Mouse (Mus musculus): ENCODE results near the gene Pigc. TPM values are rescaled to one million over a fixed set of nuclear protein-coding genes. Genes with fewer than 3 reads are reported as not detected.

Pigc gene
- total RNA-seq, 2 experiments from 2014 or later, result 13.2 to 13.6 TPM

DNA sequence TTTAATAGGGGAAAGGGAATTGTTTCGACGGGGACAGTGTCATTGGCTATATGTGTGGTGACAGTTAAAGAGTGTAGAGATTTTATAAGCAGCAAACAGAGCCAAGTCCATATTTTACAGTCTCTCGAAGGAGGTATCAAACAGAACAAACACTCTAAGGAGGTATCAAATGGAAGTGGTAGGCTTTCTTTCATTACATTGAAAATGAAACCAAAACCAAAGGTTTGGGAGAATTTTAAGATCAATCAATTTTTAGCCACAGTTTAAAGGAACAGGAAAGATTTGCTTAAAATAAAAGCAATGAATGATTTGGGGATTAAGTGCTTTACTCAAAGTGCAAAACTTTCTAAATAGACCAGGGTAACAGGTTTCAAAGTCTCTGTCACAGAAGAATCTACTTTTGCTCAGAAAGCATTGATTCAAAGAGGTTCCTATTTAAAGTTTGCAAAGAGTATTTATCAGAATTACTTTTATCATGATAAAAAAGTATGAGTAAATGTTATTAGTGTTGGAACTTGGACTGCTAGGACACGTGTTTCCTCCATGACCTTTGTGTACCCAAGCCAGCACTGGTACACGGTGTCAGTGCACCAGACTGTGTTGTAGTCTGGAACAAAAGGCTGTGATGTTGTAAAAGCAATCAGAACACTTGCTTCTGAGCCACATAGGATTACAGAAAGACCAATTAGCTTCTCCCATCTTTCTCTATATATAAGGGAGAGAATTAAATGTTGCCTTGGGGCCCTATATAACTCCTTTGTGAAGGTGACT is 17.8 kb upstream of the Pigc start:
- H3K27ac ChIP-seq, result no peak overlapping the region
- H3K4me3 ChIP-seq, result no peak overlapping the region
- intact Hi-C loops (cut with DNase I), result no loop called here
- TF ChIP-seq CTCF (IDR thresholded peaks at IDR 0.05), result no peak
- DNase-seq (ENCODE audit: extremely low spot score in 1 of 2, low spot score in 2 of 2), result no peak

DNA sequence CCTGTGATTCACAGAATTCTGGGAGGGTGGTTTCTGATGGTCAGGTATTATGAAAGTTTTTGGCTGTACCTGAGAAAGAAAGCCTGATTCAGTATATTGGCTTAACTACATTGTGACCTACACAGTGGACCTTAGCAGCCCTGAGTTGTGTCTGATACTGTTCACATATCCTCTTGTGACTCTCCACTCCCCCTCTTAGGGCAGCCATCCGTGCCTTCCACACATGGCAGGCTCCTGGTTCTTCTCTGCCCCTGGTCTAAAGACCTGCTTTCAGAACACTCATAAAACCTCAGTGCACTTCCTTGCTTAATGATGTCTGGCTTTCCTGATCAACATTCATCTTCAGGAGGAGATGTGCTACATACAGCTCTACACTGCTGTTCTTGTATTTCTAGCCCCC is 16.4 kb upstream of the Pigc start:
- Histone ChIP-seq H3K27ac (no peak overlapping the region), H3K4me3 (no peak overlapping the region)
- no peak for TF ChIP-seq CTCF (IDR thresholded peaks at IDR 0.05)
- intact Hi-C loops (cut with DNase I), result no loop called here
- DNase-seq (ENCODE audit: extremely low spot score in 1 of 2, low spot score in 2 of 2), result no peak

DNA sequence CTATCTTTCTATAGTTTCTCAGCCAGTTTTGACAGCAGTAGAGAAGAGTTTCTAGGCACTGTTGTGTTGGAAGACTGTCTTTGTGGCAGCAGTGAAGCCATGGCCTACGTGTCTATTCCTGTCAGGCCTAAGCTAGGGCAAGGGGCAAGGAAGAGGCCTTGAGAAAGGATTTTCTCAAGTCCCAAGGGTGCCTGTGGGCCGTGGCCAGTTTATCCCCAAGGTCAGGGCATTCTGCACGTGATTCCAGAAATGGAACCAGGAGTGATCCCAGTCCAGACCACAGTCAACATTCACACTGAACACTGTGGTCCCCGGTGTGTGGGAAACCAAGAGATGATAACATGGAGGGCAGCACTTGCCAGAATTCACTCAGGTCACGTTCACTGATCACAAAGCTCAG is 13.1 kb upstream of the Pigc start:
- TF ChIP-seq CTCF (IDR thresholded peaks at IDR 0.05), result no peak
- H3K27ac ChIP-seq, result no peak overlapping the region
- H3K4me3 ChIP-seq, result no peak overlapping the region
- no peak for DNase-seq (ENCODE audit: extremely low spot score in 1 of 2, low spot score in 2 of 2)
- intact Hi-C loops (cut with DNase I), result no loop called here

DNA sequence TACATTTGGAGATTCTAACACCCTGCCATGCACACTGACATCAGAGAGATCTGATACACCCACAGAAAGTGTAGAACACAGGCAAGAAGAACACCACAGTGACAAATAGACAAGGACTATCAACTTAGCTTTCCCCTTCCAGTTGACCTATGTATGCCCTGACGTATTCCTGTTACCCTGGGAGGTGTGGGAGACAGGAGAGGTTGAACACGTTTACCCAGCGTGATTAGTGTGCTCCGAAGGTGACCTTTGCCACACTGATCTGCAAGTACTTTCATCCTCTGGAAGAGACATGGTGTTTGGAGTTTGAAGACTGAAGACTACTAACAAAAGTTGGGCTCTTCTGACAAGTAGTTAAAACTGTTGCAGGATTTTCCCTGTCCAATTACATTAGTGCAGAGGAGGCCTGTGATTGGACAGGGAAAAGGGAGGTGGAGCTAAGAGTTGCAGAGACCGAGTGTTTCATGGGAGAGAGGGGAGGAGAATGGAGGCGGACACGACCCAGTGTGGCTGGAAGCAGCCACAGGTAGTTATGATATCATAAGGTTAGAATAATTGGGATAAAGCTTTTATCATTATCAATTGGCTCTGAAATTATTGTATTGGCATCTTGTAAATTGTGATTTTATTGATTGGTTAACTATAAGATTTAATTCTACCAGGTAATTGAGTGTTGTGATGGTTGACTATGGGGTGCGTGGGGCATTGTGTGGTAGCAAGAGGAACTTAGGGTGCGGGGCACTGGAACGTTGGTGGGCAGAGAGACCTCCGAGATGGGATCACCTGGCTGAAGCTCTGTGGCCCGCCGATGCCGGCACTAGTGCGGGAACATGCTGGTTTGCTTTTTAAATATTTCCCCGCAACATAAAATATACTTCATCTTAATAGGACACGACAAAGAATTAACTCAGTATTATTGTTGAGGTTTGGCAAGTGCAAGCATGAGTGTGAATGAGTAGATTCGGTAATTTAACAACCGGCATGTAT is 10.7 kb upstream of the Pigc start:
- no peak overlapping the region for H3K4me3 ChIP-seq
- DNase-seq (ENCODE audit: extremely low spot score in 1 of 2, low spot score in 2 of 2), result no peak
- intact Hi-C loops (cut with DNase I), result no loop called here
- no peak overlapping the region for H3K27ac ChIP-seq
- no peak for TF ChIP-seq CTCF (IDR thresholded peaks at IDR 0.05)

DNA sequence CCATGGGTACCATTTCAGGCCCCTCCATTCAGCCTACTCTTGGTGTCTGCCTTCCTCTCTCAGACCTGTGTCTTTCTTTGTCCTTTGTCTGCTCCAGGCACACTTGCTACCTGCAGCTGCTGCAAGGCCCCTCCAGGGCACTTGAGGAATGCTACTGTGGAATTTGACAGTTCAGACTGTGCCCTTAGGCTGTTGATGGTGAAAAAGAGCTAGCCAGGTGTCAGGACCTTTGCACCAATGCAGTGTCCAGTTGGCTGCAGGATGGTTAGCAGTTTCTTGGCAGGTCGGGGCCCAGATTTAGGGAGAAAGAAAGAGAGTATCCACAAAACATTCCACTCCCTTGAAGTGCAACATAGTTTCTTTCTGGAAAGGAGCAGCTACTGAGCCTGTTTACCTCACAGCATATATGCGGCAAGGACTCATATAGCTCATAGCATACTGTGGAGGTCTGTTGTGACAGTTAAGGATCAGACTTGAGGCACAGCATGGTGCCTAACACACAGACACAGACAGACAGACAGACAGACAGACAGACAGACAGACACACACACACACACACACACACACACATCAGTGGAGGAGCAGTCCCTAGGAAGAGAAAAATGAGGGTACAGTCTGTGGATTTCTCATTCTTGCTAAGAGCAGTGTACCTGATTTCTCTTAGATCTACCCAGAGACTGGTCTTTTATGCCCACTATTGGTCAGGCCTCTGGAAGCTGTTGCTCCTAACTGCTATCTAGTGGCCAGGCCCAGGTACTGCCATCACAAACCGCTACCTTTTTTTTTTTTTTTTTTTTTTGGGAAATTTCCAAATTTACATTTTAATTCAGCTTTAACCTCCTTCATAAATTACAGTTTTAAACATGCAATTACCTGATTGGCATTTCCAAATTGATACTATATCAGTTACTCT is 6.3 kb upstream of the Pigc start:
- no peak overlapping the region for H3K4me3 ChIP-seq
- peak; percentile 65 for TF ChIP-seq CTCF (IDR thresholded peaks at IDR 0.05)
- H3K27ac ChIP-seq, result no peak overlapping the region
- no peak for DNase-seq (ENCODE audit: extremely low spot score in 1 of 2, low spot score in 2 of 2)
- intact Hi-C loops (cut with DNase I), result no loop called here

DNA sequence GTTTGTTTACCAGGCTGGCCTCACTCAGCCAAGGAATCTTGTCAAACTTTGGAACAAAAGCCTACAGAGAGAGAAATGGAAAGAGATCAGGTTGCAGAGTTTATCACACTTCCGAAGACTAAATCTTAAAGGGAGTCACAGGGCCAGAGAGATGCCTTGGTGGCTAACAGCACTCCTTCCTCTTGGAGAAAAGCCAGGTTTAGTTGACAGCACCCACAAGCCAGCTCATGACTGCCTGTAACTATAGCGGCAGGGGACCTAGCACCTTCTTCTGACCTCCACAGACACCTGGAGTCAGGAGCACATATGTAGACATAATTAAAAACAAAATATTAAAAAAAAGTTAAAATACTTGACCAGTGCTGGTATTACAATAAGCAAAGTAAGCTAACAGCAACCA is 1.1 kb upstream of the Pigc start:
- intact Hi-C loops (cut with DNase I), result loop anchor here (2.0 kb wide), 1 partner anchor 91 kb away; the partner anchor contains the start of gene Suco
- TF ChIP-seq CTCF (IDR thresholded peaks at IDR 0.05), result no peak
- no peak overlapping the region for H3K4me3 ChIP-seq
- no peak overlapping the region for H3K27ac ChIP-seq
- DNase-seq (ENCODE audit: extremely low spot score in 1 of 2, low spot score in 2 of 2), result no peak

DNA sequence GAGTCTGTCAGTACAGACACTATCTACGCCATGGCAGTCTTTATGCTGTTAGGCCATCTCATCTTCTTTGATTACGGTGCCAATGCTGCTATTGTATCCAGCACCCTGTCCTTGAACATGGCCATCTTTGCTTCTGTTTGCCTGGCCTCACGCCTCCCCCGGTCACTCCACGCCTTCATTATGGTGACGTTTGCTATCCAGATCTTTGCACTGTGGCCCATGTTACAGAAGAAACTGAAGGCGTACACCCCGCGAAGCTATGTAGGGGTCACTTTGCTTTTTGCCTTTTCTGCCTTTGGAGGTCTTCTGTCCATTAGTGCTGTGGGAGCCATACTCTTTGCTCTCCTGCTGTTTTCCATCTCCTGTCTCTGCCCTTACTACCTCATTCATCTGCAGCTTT is 1.9 kb downstream of the Pigc start:
- Histone ChIP-seq H3K4me3 (no peak overlapping the region), H3K27ac (no peak overlapping the region)
- intact Hi-C loops (cut with DNase I), result loop anchor here (10.0 kb wide), 2 partner anchors 574 to 694 kb away; partner anchors contain the start of gene Mettl13
- no peak for TF ChIP-seq CTCF (IDR thresholded peaks at IDR 0.05)
- DNase-seq (ENCODE audit: extremely low spot score in 1 of 2, low spot score in 2 of 2), result no peak

DNA sequence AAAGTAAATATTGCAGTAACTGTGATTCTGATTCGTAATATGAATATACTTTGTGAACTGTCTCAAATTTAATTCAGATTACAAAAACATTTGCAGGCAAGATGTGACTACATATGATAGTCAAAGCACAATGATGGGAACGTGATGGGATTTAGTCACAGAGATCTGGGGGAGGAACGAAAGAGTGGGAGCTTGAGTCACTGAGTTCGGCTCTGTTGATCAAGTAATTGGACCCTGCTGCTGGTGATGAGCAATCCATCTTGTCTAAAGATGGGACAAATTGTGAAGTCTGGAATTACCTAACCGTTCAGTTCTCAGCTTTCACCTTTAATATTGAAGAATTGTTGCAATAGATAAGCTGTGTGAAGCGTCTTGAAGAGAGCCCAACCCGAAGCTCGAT is 3.2 kb downstream of the Pigc start:
- DNase-seq (ENCODE audit: extremely low spot score in 1 of 2, low spot score in 2 of 2), result no peak
- no peak for TF ChIP-seq CTCF (IDR thresholded peaks at IDR 0.05)
- Histone ChIP-seq H3K27ac (no peak overlapping the region), H3K4me3 (no peak overlapping the region)
- intact Hi-C loops (cut with DNase I), result loop anchor here (10.0 kb wide), 2 partner anchors 573 to 693 kb away; partner anchors contain the start of gene Mettl13

DNA sequence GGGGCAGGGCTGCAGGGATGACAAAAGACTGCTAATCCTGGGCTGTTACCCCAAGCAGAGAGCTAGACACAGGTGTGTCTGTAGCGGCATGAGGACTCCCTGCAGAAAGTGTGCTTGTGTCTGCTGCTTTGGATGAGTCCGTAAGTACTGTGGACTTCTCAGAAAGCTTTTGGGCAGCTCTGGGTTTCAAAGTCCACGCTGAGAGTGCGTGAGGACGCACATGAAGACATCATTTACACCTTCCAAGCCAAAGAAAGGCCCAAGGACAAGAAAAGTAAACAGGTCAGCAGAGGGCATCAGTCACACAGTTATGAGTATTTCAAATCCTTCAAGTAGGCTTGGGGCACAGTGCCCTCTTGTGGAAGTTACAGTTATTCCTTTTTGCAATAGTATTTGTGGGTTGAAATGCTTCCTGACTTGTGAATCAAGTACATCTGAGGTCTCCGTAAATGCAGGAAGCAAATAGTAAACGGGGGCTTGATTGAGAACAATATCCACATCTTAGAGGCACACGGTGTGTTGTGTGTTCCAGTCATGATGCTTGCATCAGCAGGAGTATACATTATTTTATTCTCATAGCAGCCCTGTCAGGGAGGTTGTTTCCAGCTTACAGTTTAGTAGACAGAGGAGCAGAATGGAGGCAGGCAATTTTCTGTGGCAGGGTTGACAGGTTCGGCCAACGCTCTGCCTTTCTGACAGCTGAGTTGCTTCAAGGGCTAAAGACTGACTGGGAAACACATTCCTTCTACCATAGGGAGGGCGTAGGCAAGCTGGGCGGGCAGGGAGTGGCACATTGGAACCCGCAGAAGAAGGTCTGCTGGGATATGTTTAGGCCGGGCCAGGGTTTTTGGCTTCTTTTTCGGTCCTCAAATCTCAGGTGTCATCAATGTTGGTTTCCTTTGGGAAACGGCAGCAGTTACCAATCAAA is 7.5 kb downstream of the Pigc start:
- DNase-seq (ENCODE audit: extremely low spot score in 1 of 2, low spot score in 2 of 2), result peak; percentile 71 to 74
- intact Hi-C loops (cut with DNase I), result loop anchor here (2.0 to 10.0 kb wide), 4 partner anchors 229 to 688 kb away; partner anchors contain the start of gene Mettl13
- TF ChIP-seq CTCF (IDR thresholded peaks at IDR 0.05), result peak; percentile 96
- Histone ChIP-seq H3K4me3 (no peak overlapping the region), H3K27ac (no peak overlapping the region)

DNA sequence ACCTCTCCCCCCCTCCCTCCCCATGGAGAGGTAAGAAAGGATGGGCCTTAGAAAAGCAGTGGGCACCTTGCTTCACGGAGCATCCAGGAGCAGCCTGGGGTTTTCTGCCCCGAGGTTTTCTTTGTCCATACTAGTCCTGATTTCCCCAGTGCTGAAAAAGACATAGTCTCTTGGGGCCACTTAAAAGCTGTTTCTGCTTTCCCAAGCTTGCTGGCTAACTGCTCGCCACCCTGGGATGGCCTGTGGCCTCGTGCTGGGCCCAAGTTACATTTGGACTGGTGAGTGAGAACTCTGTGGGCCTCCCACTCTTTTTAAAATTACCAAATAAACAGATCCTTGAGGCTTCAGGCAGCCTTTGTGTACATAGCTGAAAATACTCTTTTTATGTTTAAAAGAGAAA is 8.3 kb downstream of the Pigc start:
- intact Hi-C loops (cut with DNase I), result loop anchor here (2.0 to 10.0 kb wide), 4 partner anchors 230 to 687 kb away; partner anchors contain the start of gene Mettl13
- H3K4me3 ChIP-seq, result no peak overlapping the region

More for the DNA sequence above, 8.3 kb downstream of the Pigc start:
- no peak for TF ChIP-seq CTCF (IDR thresholded peaks at IDR 0.05)
- H3K27ac ChIP-seq, result no peak overlapping the region
- DNase-seq (ENCODE audit: extremely low spot score in 1 of 2, low spot score in 2 of 2), result no peak
